Mouse (Mus musculus): Measurements from ENCODE around the gene Gm13088. TPM values are rescaled to one million over a fixed set of nuclear protein-coding genes. Genes with fewer than 3 reads are reported as not detected.

The Gm13088 gene
- not detected for polyA plus RNA-seq (2017; shearing (Covaris generic))

DNA sequence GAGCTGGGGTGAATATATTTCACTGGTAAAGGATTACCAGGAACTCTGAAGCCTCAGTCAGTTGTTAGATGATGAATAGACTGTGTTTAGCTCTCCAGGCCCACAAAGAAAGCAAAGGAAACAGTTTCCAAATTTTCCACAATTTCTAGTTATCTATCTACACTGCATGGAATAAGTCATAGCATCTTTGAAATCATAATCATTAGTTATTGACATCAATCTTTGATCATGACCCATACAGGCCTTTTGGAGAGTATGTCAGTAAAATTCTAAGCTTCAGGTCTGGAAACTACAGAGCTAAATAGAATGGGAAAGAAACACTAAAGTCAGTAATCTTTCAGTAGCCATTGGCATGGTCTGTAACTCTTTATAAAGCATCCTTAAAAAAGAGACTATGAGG is at the start of gene Gm13088:
Gene Gm13088 (minus strand): TSS at position 101 of the 400 bp plus-strand sequence.

DNA sequence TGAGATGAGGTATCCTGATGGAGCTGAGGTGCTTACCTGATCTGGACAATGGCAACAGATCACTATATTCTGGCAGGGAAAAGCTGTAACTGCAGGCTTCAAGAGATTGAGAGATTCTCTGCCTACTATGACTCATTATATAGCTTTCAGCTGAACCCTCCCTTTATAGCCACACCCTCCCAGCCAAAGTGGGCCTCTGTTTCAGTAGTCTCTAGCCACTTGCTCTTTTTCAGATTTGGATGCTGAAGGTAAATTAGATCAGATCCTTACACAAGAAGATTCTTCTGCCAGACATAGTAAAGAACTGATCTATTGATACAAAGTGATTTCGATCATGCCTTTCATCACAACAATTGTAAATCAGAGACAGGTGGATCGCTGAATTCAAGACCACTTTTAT is 45.6 kb upstream of the Gm13088 start, which contains the start of gene Gm13089:
Gene Gm13089 (minus strand): TSS at position 101 of the 400 bp plus-strand sequence.

DNA sequence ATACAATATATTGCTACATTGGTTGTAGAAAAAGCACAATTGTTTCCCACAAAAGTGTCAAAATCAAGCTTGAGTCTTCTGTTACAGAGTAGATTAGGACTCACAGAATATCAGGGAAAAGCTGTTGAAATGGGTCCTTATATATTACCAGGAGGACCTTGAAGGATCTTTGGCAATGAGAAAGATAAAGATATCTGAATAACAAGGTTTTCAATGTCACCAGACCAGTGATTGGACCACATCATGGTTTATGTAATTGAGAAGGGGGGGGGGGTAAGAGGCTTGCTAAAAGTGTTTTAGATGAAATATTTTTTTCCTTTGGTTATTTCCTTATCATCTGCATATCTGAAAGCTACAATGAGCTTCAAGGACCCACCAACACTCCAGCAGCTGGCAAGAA is 42.3 kb downstream of the Gm13088 start, which contains the start of gene Gm13083:
Gene Gm13083 (plus strand): TSS at position 301 of the 400 bp plus-strand sequence.

Other genes with a start within 250 kb of the Gm13088 start
- gene Pramef8, start 244.8 kb downstream of the Gm13088 start, polyA plus RNA-seq (2017; shearing (Covaris generic)): 47.5 TPM
- not detected for gene Oog4, start 206.9 kb downstream of the Gm13088 start, polyA plus RNA-seq (2017; shearing (Covaris generic))
- gene Gm13043, start 145.9 kb downstream of the Gm13088 start, polyA plus RNA-seq (2017; shearing (Covaris generic)): not detected
- not detected for gene Gm13040, start 121.3 kb downstream of the Gm13088 start, polyA plus RNA-seq (2017; shearing (Covaris generic))
- gene BC080695, start 105.5 kb downstream of the Gm13088 start, polyA plus RNA-seq (2017; shearing (Covaris generic)): not detected
- not detected for gene Gm13057, start 105.5 kb downstream of the Gm13088 start, polyA plus RNA-seq (2017; shearing (Covaris generic))
- gene Gm13083, start 42.2 kb downstream of the Gm13088 start, polyA plus RNA-seq (2017; shearing (Covaris generic)): not detected
- gene Gm13089, start 45.5 kb upstream of the Gm13088 start, polyA plus RNA-seq (2017; shearing (Covaris generic)): not detected
- gene Gm13078, start 62.2 kb upstream of the Gm13088 start, polyA plus RNA-seq (2017; shearing (Covaris generic)): not detected
- not detected for gene Gm13023, start 132.1 kb upstream of the Gm13088 start, polyA plus RNA-seq (2017; shearing (Covaris generic))
- not detected for gene Gm13084, start 158.8 kb upstream of the Gm13088 start, polyA plus RNA-seq (2017; shearing (Covaris generic))
- gene Gm13103, start 189.3 kb upstream of the Gm13088 start, polyA plus RNA-seq (2017; shearing (Covaris generic)): not detected
- not detected for gene Pramef6, start 243.1 kb upstream of the Gm13088 start, polyA plus RNA-seq (2017; shearing (Covaris generic))